Mouse (Mus musculus) forebrain, embryonic 13.5 days (tissue): ENCODE measurements around the gene Tiprl. TPM values are rescaled to one million over a fixed set of nuclear protein-coding genes. Genes with fewer than 3 reads are reported as not detected.

Experiments
- ATAC-seq: fragments of 200-750 bp; cut with Nextera tagmentation; 2 replicates; pipeline ENCODE4 v1.8.0; 2017
- H3K27ac ChIP-seq: fragments of 300-500 bp; sonication (generic); 2 replicates; pipeline ENCODE4 v1.5.1; 2015; ENCODE audit warnings: inconsistent platforms, mild to moderate bottlenecking, moderate library complexity
- H3K27me3 ChIP-seq: fragments of 300-500 bp; sonication (generic); 2 replicates; pipeline ENCODE4 v1.6.1; 2015; ENCODE audit warnings: mild to moderate bottlenecking, inconsistent platforms
- H3K36me3 ChIP-seq: fragments of 300-500 bp; sonication (generic); 2 replicates; pipeline ENCODE4 v1.6.1; 2015; ENCODE audit warnings: mild to moderate bottlenecking, inconsistent platforms; ENCODE audit not compliant: poor library complexity, severe bottlenecking
- H3K4me1 ChIP-seq: fragments of 300-500 bp; sonication (generic); 2 replicates; pipeline ENCODE4 v1.6.1; 2015; ENCODE audit warnings: inconsistent platforms
- H3K4me2 ChIP-seq: fragments of 300-500 bp; sonication (generic); 2 replicates; pipeline ENCODE4 v1.6.1; 2015; ENCODE audit warnings: inconsistent platforms, mild to moderate bottlenecking, moderate library complexity
- H3K4me3 ChIP-seq: fragments of 300-500 bp; sonication (generic); 2 replicates; pipeline ENCODE4 v1.5.1; 2015; ENCODE audit warnings: mild to moderate bottlenecking, inconsistent platforms
- H3K9ac ChIP-seq: fragments of 300-500 bp; sonication (generic); 2 replicates; pipeline ENCODE4 v1.6.1; 2015; ENCODE audit warnings: mild to moderate bottlenecking, inconsistent platforms
- H3K9me3 ChIP-seq: fragments of 300-500 bp; sonication (generic); replicated peaks from 2 replicates; pipeline ENCODE4 v1.6.1; 2016; ENCODE audit warnings: inconsistent platforms
- WGBS: fragments of 180-500 bp; shearing (Covaris S2); methylation state at CpG from one replicate; pipeline ENCODE4 v1.1.7; 2015; 5-methylcytosine and 5-hydroxymethylcytosine counted together
- polyA plus RNA-seq: library from polyadenylated mRNA; unstranded; fragments of >200 nt; fragmentation: Nextera tagmentation; extraction: Ambion mirVana; gene quantifications from 2 replicates; pipeline ENCODE4 v1.2.1, GENCODE M21; 2015

Gene Tiprl
- polyA plus RNA-seq, 1 experiment from 2014 or later: 125 TPM

GRCm38 (mm10) chr1:165247085-165247484 lies 10.3 kb upstream of the Tiprl start:
- no peaks in the 10 kb centered on the region for H3K4me1 ChIP-seq
- H3K4me3 ChIP-seq: no peak overlapping the region
- H3K9ac ChIP-seq: no peak overlapping the region
- WGBS: 84% methylated on average over 5 of the region's 5 CpGs
- H3K27me3 ChIP-seq: no peaks in the 10 kb centered on the region
- no peaks in the 10 kb centered on the region for H3K36me3 ChIP-seq
- no peak overlapping the region for H3K27ac ChIP-seq
- H3K9me3 ChIP-seq: no peaks in the 10 kb centered on the region
- H3K4me2 ChIP-seq: no peak overlapping the region
- no peak for ATAC-seq

GRCm38 (mm10) chr1:165246587-165246986 lies 9.8 kb upstream of the Tiprl start:
- Histone ChIP-seq H3K27ac (no peak overlapping the region), H3K9ac (no peak overlapping the region), H3K4me1 (no peaks in the 10 kb centered on the region), H3K36me3 (no peaks in the 10 kb centered on the region), H3K27me3 (no peaks in the 10 kb centered on the region), H3K9me3 (no peaks in the 10 kb centered on the region), H3K4me2 (no peak overlapping the region), H3K4me3 (no peak overlapping the region)
- WGBS: 88% methylated on average over 5 of the region's 5 CpGs
- ATAC-seq: no peak

DNA sequence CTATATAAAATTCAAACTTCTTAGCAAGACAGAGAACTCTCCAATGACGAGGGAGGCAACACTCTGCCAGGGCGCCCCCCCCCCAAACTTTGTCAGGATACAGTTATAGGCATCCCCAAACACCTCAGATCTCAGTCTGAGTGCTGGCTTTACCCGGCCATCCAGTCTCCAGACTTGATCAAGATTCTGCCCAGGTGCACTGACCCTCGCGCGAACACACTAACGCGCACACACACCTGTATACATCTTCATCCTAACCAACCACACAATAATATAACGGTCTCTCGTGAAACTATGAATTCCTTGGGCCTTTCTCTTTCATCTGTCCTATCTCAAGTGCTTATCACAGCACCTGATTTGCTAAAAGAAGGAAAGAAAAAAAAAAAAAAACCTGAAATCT lies 950 bp downstream of the Tiprl start:
- Histone ChIP-seq H3K9ac (peak overlapping the region; percentile 92), H3K36me3 (no peaks in the 10 kb centered on the region), H3K4me2 (peak overlapping the region; percentile 82), H3K27me3 (no peaks in the 10 kb centered on the region), H3K9me3 (no peaks in the 10 kb centered on the region), H3K4me3 (peak overlapping the region; percentile 90), H3K27ac (no peak overlapping the region), H3K4me1 (peaks cover 23% of the 10 kb centered on the region)
- no peak for ATAC-seq
- WGBS: 11% methylated on average over 10 of the region's 10 CpGs

- H3K27ac ChIP-seq: no peak overlapping the region
- peaks cover 23% of the 10 kb centered on the region for H3K4me1 ChIP-seq
- no peaks in the 10 kb centered on the region for H3K36me3 ChIP-seq
- H3K4me2 ChIP-seq: no peak overlapping the region
- no peaks in the 10 kb centered on the region for H3K27me3 ChIP-seq
- 86% methylated on average over 2 of the region's 2 CpGs for WGBS
- no peaks in the 10 kb centered on the region for H3K9me3 ChIP-seq
- H3K4me3 ChIP-seq: no peak overlapping the region
- no peak for ATAC-seq
- H3K9ac ChIP-seq: no peak overlapping the region
Measured at GRCm38 (mm10) chr1:165233806-165234205, 3.0 kb downstream of the Tiprl start.

DNA sequence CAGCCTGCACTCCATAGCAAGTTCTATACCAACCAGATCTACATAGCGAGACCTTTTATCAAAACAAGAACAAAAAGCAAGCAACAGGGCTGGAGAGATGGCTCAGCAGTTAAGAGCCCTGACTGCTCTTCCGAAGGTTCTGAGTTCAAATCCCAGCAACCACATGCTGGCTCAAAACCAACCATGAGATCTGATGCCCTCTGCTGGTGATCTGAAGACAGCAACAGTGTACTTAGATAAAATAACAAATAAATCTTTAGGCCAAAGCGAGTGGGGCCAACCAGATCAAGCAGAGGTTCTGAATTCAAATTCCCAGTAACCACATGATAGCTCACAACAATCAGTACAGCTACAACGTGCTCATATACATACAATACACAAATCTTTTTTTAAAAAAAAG lies 6.1 kb downstream of the Tiprl start:
- H3K4me1 ChIP-seq: peaks cover 13% of the 10 kb centered on the region
- H3K36me3 ChIP-seq: peaks cover 9% of the 10 kb centered on the region; the same call in 1 of the 2 replicates
- no peaks in the 10 kb centered on the region for H3K27me3 ChIP-seq
- H3K9me3 ChIP-seq: no peaks in the 10 kb centered on the region
- no peak overlapping the region for H3K4me2 ChIP-seq
- no peak overlapping the region for H3K9ac ChIP-seq
- no peak overlapping the region for H3K27ac ChIP-seq
- 93% methylated on average over 4 of the region's 4 CpGs for WGBS
- H3K4me3 ChIP-seq: no peak overlapping the region
- no peak for ATAC-seq

- no peak overlapping the region for H3K9ac ChIP-seq
- 93% methylated on average over 9 of the region's 9 CpGs for WGBS
- H3K9me3 ChIP-seq: no peaks in the 10 kb centered on the region
- H3K4me3 ChIP-seq: no peak overlapping the region
- no peak for ATAC-seq
- no peaks in the 10 kb centered on the region for H3K27me3 ChIP-seq
- H3K4me1 ChIP-seq: 0 out of 2 replicates have a peak, but pooled peaks cover 6% of the 10 kb centered on the region
- no peak overlapping the region for H3K4me2 ChIP-seq
- no peak overlapping the region for H3K27ac ChIP-seq
- peaks cover 20% of the 10 kb centered on the region for H3K36me3 ChIP-seq
Measured at GRCm38 (mm10) chr1:165229577-165229976, 7.2 kb downstream of the Tiprl start.

DNA sequence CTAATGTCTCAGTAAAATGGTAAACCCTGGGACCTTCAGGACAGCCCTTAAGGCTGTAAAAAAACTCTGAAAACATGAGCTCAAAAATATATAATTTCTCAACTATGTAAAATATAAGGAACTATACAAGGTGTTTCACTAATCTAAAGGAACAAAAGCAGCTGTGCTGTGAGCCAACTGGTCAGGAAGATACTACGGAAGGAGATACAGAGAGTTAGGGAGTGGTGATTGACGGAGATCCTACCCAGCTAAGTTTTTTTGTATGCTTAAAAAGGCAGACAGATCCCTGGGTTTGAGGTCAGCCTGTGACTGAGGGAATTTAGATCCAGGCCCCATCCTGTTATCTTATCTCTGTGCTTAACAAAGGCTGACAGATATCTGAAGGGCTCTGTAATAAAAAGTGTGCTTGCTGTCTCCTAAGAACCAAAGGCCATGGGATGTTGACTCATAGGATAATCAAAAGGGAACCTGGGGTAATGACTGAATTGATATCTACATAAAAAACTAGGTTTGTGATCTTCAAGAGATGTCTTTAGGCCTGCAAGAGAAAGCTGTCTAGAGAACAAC lies 19.7 kb downstream of the Tiprl start:
- ATAC-seq: no peak
- peaks cover 76% of the 10 kb centered on the region for H3K36me3 ChIP-seq
- H3K4me1 ChIP-seq: no peaks in the 10 kb centered on the region
- H3K4me2 ChIP-seq: no peak overlapping the region
- no peak overlapping the region for H3K9ac ChIP-seq
- H3K9me3 ChIP-seq: no peaks in the 10 kb centered on the region
- no peak overlapping the region for H3K27ac ChIP-seq
- H3K4me3 ChIP-seq: no peak overlapping the region
- WGBS: 93% methylated on average over 2 of the region's 2 CpGs
- no peaks in the 10 kb centered on the region for H3K27me3 ChIP-seq

- WGBS: 88% methylated on average over 7 of the region's 7 CpGs
- no peak overlapping the region for H3K9ac ChIP-seq
- H3K4me3 ChIP-seq: no peak overlapping the region
- no peak overlapping the region for H3K4me2 ChIP-seq
- no peaks in the 10 kb centered on the region for H3K9me3 ChIP-seq
- H3K36me3 ChIP-seq: peaks cover 64% of the 10 kb centered on the region
- H3K4me1 ChIP-seq: no peaks in the 10 kb centered on the region
- no peak overlapping the region for H3K27ac ChIP-seq
- no peaks in the 10 kb centered on the region for H3K27me3 ChIP-seq
- no peak for ATAC-seq
Measured at GRCm38 (mm10) chr1:165215831-165216230, 21.0 kb downstream of the Tiprl start.

- Histone ChIP-seq H3K4me1 (no peaks in the 10 kb centered on the region), H3K36me3 (no peaks in the 10 kb centered on the region), H3K27ac (no peak overlapping the region), H3K27me3 (no peaks in the 10 kb centered on the region), H3K4me3 (no peak overlapping the region), H3K9ac (no peak overlapping the region), H3K4me2 (no peak overlapping the region), H3K9me3 (no peaks in the 10 kb centered on the region)
- ATAC-seq: no peak
- WGBS: 47% methylated on average over 2 of the region's 2 CpGs
Measured at GRCm38 (mm10) chr1:165205591-165205990, 31.2 kb downstream of the Tiprl start.

DNA sequence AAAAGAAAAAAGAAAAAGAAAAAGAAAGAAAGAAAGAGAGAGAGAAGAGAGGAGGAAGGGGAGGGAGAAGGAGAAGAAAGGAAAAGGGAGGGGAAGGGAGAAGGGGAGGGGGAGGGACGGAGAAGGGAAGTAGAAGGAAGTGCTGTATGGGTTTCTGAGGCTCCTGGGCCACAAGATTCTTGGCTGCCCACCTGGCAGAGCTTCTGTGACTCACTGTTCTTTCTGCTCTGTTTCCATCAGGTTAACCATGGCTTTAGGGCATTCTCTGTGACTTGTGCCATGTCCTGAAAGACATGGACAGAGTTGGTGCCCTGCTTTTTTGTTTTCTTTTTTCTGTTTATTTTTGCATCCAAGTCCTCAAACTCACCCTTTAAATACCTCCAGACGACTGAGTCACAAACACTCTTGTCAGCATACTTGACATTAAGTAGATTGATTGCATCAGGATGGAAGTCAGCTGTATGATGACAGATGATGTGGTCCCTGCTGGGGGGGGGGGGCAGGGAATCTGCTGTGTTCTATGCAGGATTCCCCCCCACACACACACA lies 33.2 kb downstream of the Tiprl start:
- H3K4me3 ChIP-seq: no peak overlapping the region
- WGBS: 62% methylated on average over 2 of the region's 2 CpGs
- H3K4me1 ChIP-seq: no peaks in the 10 kb centered on the region
- no peaks in the 10 kb centered on the region for H3K9me3 ChIP-seq
- ATAC-seq: no peak
- no peaks in the 10 kb centered on the region for H3K36me3 ChIP-seq
- H3K27me3 ChIP-seq: no peaks in the 10 kb centered on the region
- H3K9ac ChIP-seq: no peak overlapping the region
- no peak overlapping the region for H3K4me2 ChIP-seq
- no peak overlapping the region for H3K27ac ChIP-seq

DNA sequence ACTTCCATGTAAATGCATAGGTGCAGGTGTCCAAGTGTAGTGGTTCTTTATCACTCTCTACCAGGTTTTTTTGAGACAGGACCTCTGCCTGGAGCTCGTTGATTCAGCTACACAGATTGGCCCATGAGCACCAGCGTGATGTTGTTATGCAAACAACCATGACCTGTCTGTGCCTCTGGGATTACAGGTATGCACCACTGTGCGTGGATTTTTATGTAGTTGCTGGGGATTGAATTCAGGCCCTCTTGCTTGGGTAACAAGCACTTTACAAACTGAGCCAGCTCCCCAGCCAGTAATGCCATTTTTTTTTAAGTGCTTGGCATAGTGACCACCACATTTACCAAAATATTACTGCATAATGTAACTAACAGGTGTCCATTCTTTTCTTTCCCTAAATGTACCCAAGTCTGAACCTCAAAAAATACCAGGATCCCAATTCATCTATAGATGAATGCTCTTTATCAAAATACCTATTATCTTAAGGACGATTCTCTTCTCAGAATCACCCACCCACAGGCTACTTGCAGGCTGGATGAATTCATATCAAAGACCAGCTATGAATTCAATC lies 35.3 kb downstream of the Tiprl start:
- Histone ChIP-seq H3K27me3 (no peaks in the 10 kb centered on the region), H3K4me3 (no peak overlapping the region), H3K4me2 (no peak overlapping the region), H3K9ac (no peak overlapping the region), H3K36me3 (no peaks in the 10 kb centered on the region), H3K9me3 (no peaks in the 10 kb centered on the region), H3K27ac (no peak overlapping the region), H3K4me1 (no peaks in the 10 kb centered on the region)
- no peak for ATAC-seq
- WGBS: 81% methylated on average over 4 of the region's 4 CpGs

DNA sequence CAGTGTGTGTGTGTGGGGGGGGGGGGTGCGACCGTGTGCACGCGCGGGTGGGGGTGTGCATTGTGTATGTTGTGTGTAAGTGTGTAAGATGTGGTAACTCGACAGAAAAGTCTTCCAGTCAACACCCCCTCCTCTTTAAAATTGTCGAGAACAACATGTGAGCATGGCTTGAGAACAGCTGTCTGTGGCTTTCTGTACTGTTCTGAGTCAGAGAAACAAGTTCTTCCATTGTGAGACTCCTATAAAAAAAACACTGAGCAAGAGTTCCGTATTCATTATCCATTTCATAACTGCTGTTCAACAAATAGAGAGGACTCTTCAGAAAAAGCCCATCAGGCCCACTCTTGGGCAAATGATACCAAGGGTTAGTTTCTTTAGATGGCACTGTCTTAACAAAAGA lies 36.0 kb downstream of the Tiprl start:
- H3K36me3 ChIP-seq: no peaks in the 10 kb centered on the region
- no peak for ATAC-seq
- no peak overlapping the region for H3K4me3 ChIP-seq
- WGBS: 87% methylated on average over 8 of the region's 8 CpGs
- H3K27me3 ChIP-seq: no peaks in the 10 kb centered on the region
- H3K4me1 ChIP-seq: no peaks in the 10 kb centered on the region
- no peak overlapping the region for H3K9ac ChIP-seq
- no peaks in the 10 kb centered on the region for H3K9me3 ChIP-seq
- H3K27ac ChIP-seq: no peak overlapping the region
- no peak overlapping the region for H3K4me2 ChIP-seq

GRCm38 (mm10) chr1:165199639-165200038 lies 37.2 kb downstream of the Tiprl start:
- ATAC-seq: no peak
- Histone ChIP-seq H3K36me3 (no peaks in the 10 kb centered on the region), H3K27me3 (no peaks in the 10 kb centered on the region), H3K27ac (no peak overlapping the region), H3K4me1 (peaks cover 7% of the 10 kb centered on the region), H3K9me3 (no peaks in the 10 kb centered on the region), H3K9ac (no peak overlapping the region), H3K4me3 (no peak overlapping the region), H3K4me2 (no peak overlapping the region)
- WGBS: 72% methylated on average over 3 of the region's 3 CpGs
